Mouse (Mus musculus): ENCODE measurements around the gene Asb1. TPM values are rescaled to one million over a fixed set of nuclear protein-coding genes. Genes with fewer than 3 reads are reported as not detected.
A peak's percentile ranks its signal among the peaks of the same experiment; 100 is the strongest.

The Asb1 gene
- polyA plus RNA-seq, 1 experiment from 2014 or later, result 9.0 TPM

GRCm38 (mm10) chr1:91557099-91557498 lies 16.8 kb downstream of the Asb1 start:
- DNase-seq (ENCODE audit: low spot score), result no peak
- H3K4me3 ChIP-seq, result no peak overlapping the region
- H3K36me3 ChIP-seq, result peaks cover 48% of the 10 kb centered on the region
- no peak overlapping the region for H3K27ac ChIP-seq
- no peaks in the 10 kb centered on the region for H3K27me3 ChIP-seq (ENCODE audit: insufficient read depth, poor library complexity, severe bottlenecking)
- no peaks in the 10 kb centered on the region for H3K4me1 ChIP-seq
- WGBS, result 54% methylated on average over 2 of the region's 2 CpGs
- no peaks in the 10 kb centered on the region for H3K9me3 ChIP-seq

GRCm38 (mm10) chr1:91561226-91561625 lies 20.9 kb downstream of the Asb1 start:
- DNase-seq (ENCODE audit: low spot score), result no peak
- Histone ChIP-seq H3K9me3 (no peaks in the 10 kb centered on the region), H3K27ac (no peak overlapping the region), H3K4me3 (no peak overlapping the region), H3K4me1 (no peaks in the 10 kb centered on the region; the same call in 1 of the 2 replicates), H3K36me3 (peaks cover 12% of the 10 kb centered on the region; the same call in 1 of the 2 replicates), H3K27me3 (ENCODE audit: insufficient read depth, poor library complexity, severe bottlenecking) (no peaks in the 10 kb centered on the region)
- WGBS, result 87% methylated on average over 6 of the region's 6 CpGs

GRCm38 (mm10) chr1:91562977-91563590 lies 22.7 kb downstream of the Asb1 start:
- Histone ChIP-seq H3K9me3 (no peaks in the 10 kb centered on the region), H3K36me3 (peaks cover 4% of the 10 kb centered on the region; the same call in 1 of the 2 replicates), H3K4me1 (no peaks in the 10 kb centered on the region; the same call in 1 of the 2 replicates), H3K27me3 (ENCODE audit: insufficient read depth, poor library complexity, severe bottlenecking) (no peaks in the 10 kb centered on the region), H3K27ac (no peak overlapping the region), H3K4me3 (no peak overlapping the region)
- no peak for DNase-seq (ENCODE audit: low spot score)
- WGBS, result 83% methylated on average over 4 of the region's 4 CpGs

- Histone ChIP-seq H3K9me3 (no peaks in the 10 kb centered on the region), H3K27ac (no peak overlapping the region), H3K36me3 (no peaks in the 10 kb centered on the region), H3K4me3 (no peak overlapping the region), H3K27me3 (ENCODE audit: insufficient read depth, poor library complexity, severe bottlenecking) (no peaks in the 10 kb centered on the region), H3K4me1 (no peaks in the 10 kb centered on the region; the same call in 1 of the 2 replicates)
- WGBS, result 20% methylated on average over 3 of the region's 3 CpGs
- DNase-seq (ENCODE audit: low spot score), result peak; percentile 81
Measured at GRCm38 (mm10) chr1:91564004-91564403, 23.7 kb downstream of the Asb1 start.

GRCm38 (mm10) chr1:91564598-91564997 lies 24.3 kb downstream of the Asb1 start:
- no peak for DNase-seq (ENCODE audit: low spot score)
- H3K36me3 ChIP-seq, result no peaks in the 10 kb centered on the region
- no peaks in the 10 kb centered on the region for H3K27me3 ChIP-seq (ENCODE audit: insufficient read depth, poor library complexity, severe bottlenecking)
- 63% methylated on average over 6 of the region's 6 CpGs for WGBS
- no peaks in the 10 kb centered on the region; the same call in 1 of the 2 replicates for H3K4me1 ChIP-seq
- no peaks in the 10 kb centered on the region for H3K9me3 ChIP-seq
- H3K4me3 ChIP-seq, result no peak overlapping the region
- H3K27ac ChIP-seq, result no peak overlapping the region

- Histone ChIP-seq H3K4me1 (no peaks in the 10 kb centered on the region; the same call in 1 of the 2 replicates), H3K27ac (no peak overlapping the region), H3K36me3 (no peaks in the 10 kb centered on the region), H3K4me3 (no peak overlapping the region), H3K9me3 (no peaks in the 10 kb centered on the region), H3K27me3 (ENCODE audit: insufficient read depth, poor library complexity, severe bottlenecking) (peaks cover 5% of the 10 kb centered on the region; the same call in 1 of the 2 replicates)
- no peak for DNase-seq (ENCODE audit: low spot score)
- 80% methylated on average over 2 of the region's 2 CpGs for WGBS
Measured at GRCm38 (mm10) chr1:91567269-91567668, 26.9 kb downstream of the Asb1 start.

GRCm38 (mm10) chr1:91572458-91572857 lies 32.1 kb downstream of the Asb1 start:
- Histone ChIP-seq H3K4me3 (no peak overlapping the region), H3K9me3 (no peaks in the 10 kb centered on the region), H3K4me1 (no peaks in the 10 kb centered on the region), H3K36me3 (no peaks in the 10 kb centered on the region), H3K27ac (no peak overlapping the region), H3K27me3 (ENCODE audit: insufficient read depth, poor library complexity, severe bottlenecking) (peaks cover 5% of the 10 kb centered on the region; the same call in 1 of the 2 replicates)
- 75% methylated on average over 10 of the region's 10 CpGs for WGBS
- DNase-seq (ENCODE audit: low spot score), result no peak

GRCm38 (mm10) chr1:91574208-91574607 lies 33.9 kb downstream of the Asb1 start:
- WGBS, result 69% methylated on average over 3 of the region's 3 CpGs

GRCm38 (mm10) chr1:91577883-91578517 lies 37.7 kb downstream of the Asb1 start:
- Histone ChIP-seq H3K9me3 (no peaks in the 10 kb centered on the region), H3K4me1 (peaks cover 32% of the 10 kb centered on the region), H3K4me3 (no peak overlapping the region), H3K27ac (peak overlapping the region; percentile 42), H3K27me3 (ENCODE audit: insufficient read depth, poor library complexity, severe bottlenecking) (peaks cover 1% of the 10 kb centered on the region; the same call in 1 of the 2 replicates), H3K36me3 (no peaks in the 10 kb centered on the region)
- DNase-seq (ENCODE audit: low spot score), result no peak
- 53% methylated on average over 7 of the region's 7 CpGs for WGBS

More at GRCm38 (mm10) chr1:91574208-91574607, 33.9 kb downstream of the Asb1 start:
- H3K9me3 ChIP-seq, result no peaks in the 10 kb centered on the region
- no peak overlapping the region for H3K27ac ChIP-seq
- H3K4me3 ChIP-seq, result no peak overlapping the region
- no peak for DNase-seq (ENCODE audit: low spot score)
- H3K27me3 ChIP-seq (ENCODE audit: insufficient read depth, poor library complexity, severe bottlenecking), result peaks cover 5% of the 10 kb centered on the region; the same call in 1 of the 2 replicates
- peaks cover 16% of the 10 kb centered on the region for H3K4me1 ChIP-seq
- no peaks in the 10 kb centered on the region for H3K36me3 ChIP-seq

- Histone ChIP-seq H3K9me3 (no peaks in the 10 kb centered on the region), H3K4me1 (peaks cover 37% of the 10 kb centered on the region), H3K36me3 (no peaks in the 10 kb centered on the region), H3K27ac (no peak overlapping the region), H3K27me3 (ENCODE audit: insufficient read depth, poor library complexity, severe bottlenecking) (peaks cover 7% of the 10 kb centered on the region), H3K4me3 (no peak overlapping the region)
- no peak for DNase-seq (ENCODE audit: low spot score)
- WGBS, result 51% methylated on average over 2 of the region's 2 CpGs
Measured at GRCm38 (mm10) chr1:91580503-91580902, 40.2 kb downstream of the Asb1 start.

- no peak for DNase-seq (ENCODE audit: low spot score)
- no peak overlapping the region for H3K4me3 ChIP-seq
- WGBS, result 76% methylated on average over 2 of the region's 2 CpGs
- peaks cover 7% of the 10 kb centered on the region for H3K27me3 ChIP-seq (ENCODE audit: insufficient read depth, poor library complexity, severe bottlenecking)
- no peaks in the 10 kb centered on the region for H3K9me3 ChIP-seq
- no peaks in the 10 kb centered on the region for H3K36me3 ChIP-seq
- no peak overlapping the region for H3K27ac ChIP-seq
- peaks cover 40% of the 10 kb centered on the region for H3K4me1 ChIP-seq
Measured at GRCm38 (mm10) chr1:91581206-91581605, 40.9 kb downstream of the Asb1 start.

- no peak overlapping the region for H3K4me3 ChIP-seq
- WGBS, result 75% methylated on average over 17 of the region's 17 CpGs
- H3K27me3 ChIP-seq (ENCODE audit: insufficient read depth, poor library complexity, severe bottlenecking), result peaks cover 7% of the 10 kb centered on the region
- H3K27ac ChIP-seq, result no peak overlapping the region
- no peaks in the 10 kb centered on the region for H3K9me3 ChIP-seq
- peaks cover 21% of the 10 kb centered on the region for H3K4me1 ChIP-seq
- no peaks in the 10 kb centered on the region for H3K36me3 ChIP-seq
- no peak for DNase-seq (ENCODE audit: low spot score)
Measured at GRCm38 (mm10) chr1:91584969-91585835, 44.9 kb downstream of the Asb1 start.

GRCm38 (mm10) chr1:91589738-91590137 lies 49.4 kb downstream of the Asb1 start:
- Histone ChIP-seq H3K27ac (no peak overlapping the region), H3K9me3 (peaks cover 4% of the 10 kb centered on the region; the same call in 1 of the 2 replicates), H3K27me3 (ENCODE audit: insufficient read depth, poor library complexity, severe bottlenecking) (no peaks in the 10 kb centered on the region), H3K4me3 (no peak overlapping the region), H3K4me1 (peaks cover 13% of the 10 kb centered on the region), H3K36me3 (no peaks in the 10 kb centered on the region)
- DNase-seq (ENCODE audit: low spot score), result no peak
- WGBS, result 48% methylated on average over 6 of the region's 6 CpGs
